Mouse (Mus musculus) intestine, embryonic 15.5 days (tissue): ENCODE measurements around the gene Gm36210. TPM values are rescaled to one million over a fixed set of nuclear protein-coding genes. Genes with fewer than 3 reads are reported as not detected.

Source experiments
- ATAC-seq: fragments of 200-750 bp; cut with Nextera tagmentation; 2 replicates; pipeline ENCODE4 v1.8.0; 2017; ENCODE audit warnings: moderate TSS enrichment, moderate library complexity
- H3K27ac ChIP-seq: fragments of 300-500 bp; sonication (generic); 2 replicates; pipeline ENCODE4 v1.5.1; 2015; ENCODE audit warnings: mild to moderate bottlenecking, inconsistent platforms
- H3K27me3 ChIP-seq: fragments of 300-500 bp; sonication (generic); replicated peaks from 2 replicates; pipeline ENCODE4 v1.6.1; 2015; ENCODE audit warnings: inconsistent platforms
- H3K36me3 ChIP-seq: fragments of 300-500 bp; sonication (generic); 2 replicates; pipeline ENCODE4 v1.6.1; 2015; ENCODE audit warnings: inconsistent platforms
- H3K4me1 ChIP-seq: fragments of 300-500 bp; sonication (generic); replicated peaks from 2 replicates; pipeline ENCODE4 v1.6.1; 2015; ENCODE audit warnings: inconsistent platforms
- H3K4me2 ChIP-seq: fragments of 300-500 bp; sonication (generic); replicated peaks from 2 replicates; pipeline ENCODE4 v1.6.1; 2015; ENCODE audit warnings: mild to moderate bottlenecking, inconsistent platforms
- H3K4me3 ChIP-seq: fragments of 300-500 bp; sonication (generic); replicated peaks from 2 replicates; pipeline ENCODE4 v1.5.1; 2015; ENCODE audit warnings: inconsistent platforms
- H3K9ac ChIP-seq: fragments of 300-500 bp; sonication (generic); 2 replicates; pipeline ENCODE4 v1.6.1; 2015; ENCODE audit warnings: inconsistent platforms
- H3K9me3 ChIP-seq: fragments of 300-500 bp; sonication (generic); 2 replicates; pipeline ENCODE4 v1.6.1; 2016; ENCODE audit warnings: inconsistent platforms
- WGBS: fragments of 180-500 bp; shearing (Covaris S2); methylation state at CpG from one replicate; pipeline ENCODE4 v1.1.7; 2015; 5-methylcytosine and 5-hydroxymethylcytosine counted together
- polyA plus RNA-seq: library from polyadenylated mRNA; unstranded; fragments of >200 nt; fragmentation: Nextera tagmentation; extraction: Ambion mirVana; gene quantifications from 2 replicates; pipeline ENCODE4 v1.2.1, GENCODE M21; 2015

The Gm36210 gene
- polyA plus RNA-seq, 1 experiment from 2014 or later, result not detected

DNA sequence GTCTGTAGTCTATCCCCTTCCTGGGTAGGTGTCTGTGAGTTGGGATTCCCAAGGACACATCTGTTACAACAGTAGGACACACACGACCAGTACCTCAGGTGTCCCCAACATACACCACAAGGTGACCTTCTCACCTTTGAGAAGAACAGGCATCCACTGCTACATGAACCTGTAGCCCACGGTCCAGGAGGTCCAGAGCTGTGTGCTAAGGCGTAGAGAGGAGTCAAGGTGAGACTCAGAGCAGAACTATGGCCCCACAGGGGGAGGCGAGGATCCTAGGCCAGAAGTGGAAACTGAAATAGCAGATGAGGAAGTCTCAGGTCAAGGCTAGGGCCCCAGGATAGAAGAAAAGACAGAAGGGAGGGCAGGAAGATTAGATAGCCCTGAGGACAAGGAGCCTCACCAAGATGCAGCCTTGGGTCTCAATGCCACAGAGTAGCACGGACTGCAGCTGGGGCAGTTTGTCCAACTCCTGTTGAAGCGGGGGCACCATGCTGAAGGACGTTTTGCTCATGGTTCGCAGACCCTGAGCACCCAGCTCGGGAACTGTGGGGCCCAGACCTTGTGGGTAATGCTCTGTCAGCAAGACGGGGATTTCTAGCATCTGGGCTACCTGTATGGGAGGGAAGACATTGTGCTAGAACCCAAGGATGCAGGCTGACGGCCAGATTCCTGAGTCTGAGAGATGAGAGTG is 55.5 kb downstream of the Gm36210 start:
- no peaks in the 10 kb centered on the region for H3K9me3 ChIP-seq
- no peaks in the 10 kb centered on the region for H3K4me1 ChIP-seq
- no peaks in the 10 kb centered on the region; the same call in 1 of the 2 replicates for H3K27me3 ChIP-seq
- H3K4me3 ChIP-seq, result no peak overlapping the region
- H3K27ac ChIP-seq, result no peak overlapping the region
- H3K36me3 ChIP-seq, result no peaks in the 10 kb centered on the region
- no peak for ATAC-seq
- no peak overlapping the region for H3K9ac ChIP-seq
- H3K4me2 ChIP-seq, result no peak overlapping the region
- WGBS, result 74% methylated on average over 11 of the region's 11 CpGs

DNA sequence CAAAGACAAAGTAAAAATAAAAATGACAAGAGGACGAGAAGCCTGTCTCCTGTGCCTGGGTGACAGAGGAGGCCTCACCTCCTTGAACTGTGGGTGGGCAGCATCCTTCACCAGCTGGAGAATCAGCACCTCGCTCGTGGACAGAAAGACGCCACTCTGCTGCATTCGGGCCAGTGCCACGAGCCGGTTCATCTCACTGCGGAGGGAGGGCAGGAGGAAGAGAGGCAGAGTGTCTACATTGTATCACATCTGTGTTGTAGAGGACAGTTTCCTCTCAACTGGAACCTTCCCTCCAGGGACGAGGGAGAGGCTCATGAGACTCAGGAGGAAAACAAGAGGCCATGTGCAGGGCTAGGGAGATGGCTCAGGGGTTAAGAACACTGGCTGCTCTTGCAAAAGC is 56.9 kb downstream of the Gm36210 start:
- peaks cover 10% of the 10 kb centered on the region for H3K27me3 ChIP-seq
- no peak for ATAC-seq

More for the DNA sequence above, 56.9 kb downstream of the Gm36210 start:
- H3K27ac ChIP-seq, result no peak overlapping the region
- peaks cover 6% of the 10 kb centered on the region for H3K4me1 ChIP-seq
- H3K9me3 ChIP-seq, result no peaks in the 10 kb centered on the region
- H3K4me2 ChIP-seq, result no peak overlapping the region
- no peak overlapping the region for H3K4me3 ChIP-seq
- H3K9ac ChIP-seq, result no peak overlapping the region
- WGBS, result 50% methylated on average over 9 of the region's 9 CpGs
- H3K36me3 ChIP-seq, result no peaks in the 10 kb centered on the region

Other genes starting within 250 kb of the Gm36210 start
- gene Ppp6r1, start 247.5 kb downstream of the Gm36210 start, polyA plus RNA-seq, result 8.1 and 9.0 TPM in 2 replicates
- gene Hspbp1, start 221.4 kb downstream of the Gm36210 start, polyA plus RNA-seq, result 92.4 and 98.2 TPM in 2 replicates
- gene Brsk1, start 215.9 kb downstream of the Gm36210 start, polyA plus RNA-seq, result 0.63 and 1.1 TPM in 2 replicates
- gene Tmem150b, start 181.3 kb downstream of the Gm36210 start, polyA plus RNA-seq, result 2.2 and 3.6 TPM in 2 replicates
- gene Kmt5c, start 166.4 kb downstream of the Gm36210 start, polyA plus RNA-seq, result 63.7 and 66.8 TPM in 2 replicates
- 45.5 and 53.0 TPM in 2 replicates for gene Cox6b2, start 153.4 kb downstream of the Gm36210 start, polyA plus RNA-seq
- not detected in 2 replicates for gene Fam71e2, start 135.2 kb downstream of the Gm36210 start, polyA plus RNA-seq
- 0.14 and 0.24 TPM in 2 replicates for gene Il11, start 123.7 kb downstream of the Gm36210 start, polyA plus RNA-seq
- gene Tmem190, start 123.6 kb downstream of the Gm36210 start, polyA plus RNA-seq, result 1.1 and 1.8 TPM in 2 replicates
- gene Tmem238, start 116.9 kb downstream of the Gm36210 start, polyA plus RNA-seq, result 40.4 and 40.6 TPM in 2 replicates
- gene Rpl28, start 113.6 kb downstream of the Gm36210 start, polyA plus RNA-seq, result 328 and 339 TPM in 2 replicates
- gene Ube2s, start 93.9 kb downstream of the Gm36210 start, polyA plus RNA-seq, result 303 and 321 TPM in 2 replicates
- gene Shisa7, start 61.8 kb downstream of the Gm36210 start, polyA plus RNA-seq, result 0.21 and 0.27 TPM in 2 replicates
- gene Isoc2b, start 36.3 kb downstream of the Gm36210 start, polyA plus RNA-seq, result 9.7 and 15.5 TPM in 2 replicates
- 0.68 and 1.0 TPM in 2 replicates for gene Isoc2a, start 29.4 kb downstream of the Gm36210 start, polyA plus RNA-seq
- 2.9 and 3.4 TPM in 2 replicates for gene Zfp628, start 8.7 kb upstream of the Gm36210 start, polyA plus RNA-seq
- gene Nat14, start 15.5 kb upstream of the Gm36210 start, polyA plus RNA-seq, result 3.0 and 3.5 TPM in 2 replicates
- 2.7 and 3.5 TPM in 2 replicates for gene Ssc5d, start 19.3 kb upstream of the Gm36210 start, polyA plus RNA-seq
- 0.23 and 0.39 TPM in 2 replicates for gene Sbk2, start 57.9 kb upstream of the Gm36210 start, polyA plus RNA-seq
- not detected in 2 replicates for gene Sbk3, start 64.7 kb upstream of the Gm36210 start, polyA plus RNA-seq
- gene Zfp579, start 89.6 kb upstream of the Gm36210 start, polyA plus RNA-seq, result 22.2 and 24.6 TPM in 2 replicates
- gene Zfp524, start 107.9 kb upstream of the Gm36210 start, polyA plus RNA-seq, result 20.2 and 21.4 TPM in 2 replicates
- 37.0 and 38.5 TPM in 2 replicates for gene Fiz1, start 108.2 kb upstream of the Gm36210 start, polyA plus RNA-seq
- 1.6 TPM in 2 replicates for gene Gm44973, start 109.0 kb upstream of the Gm36210 start, polyA plus RNA-seq
- 5.5 and 5.6 TPM in 2 replicates for gene Zfp865, start 113.9 kb upstream of the Gm36210 start, polyA plus RNA-seq
- 13.4 TPM in 2 replicates for gene Ccdc106, start 114.0 kb upstream of the Gm36210 start, polyA plus RNA-seq
- not detected in 2 replicates for gene 4632433K11Rik, start 127.6 kb upstream of the Gm36210 start, polyA plus RNA-seq
- 6.0 and 6.5 TPM in 2 replicates for gene Zfp784, start 131.9 kb upstream of the Gm36210 start, polyA plus RNA-seq
- 22.2 and 25.0 TPM in 2 replicates for gene Zfp580, start 145.0 kb upstream of the Gm36210 start, polyA plus RNA-seq
- gene U2af2, start 155.6 kb upstream of the Gm36210 start, polyA plus RNA-seq, result 126 and 130 TPM in 2 replicates
- 62.4 and 66.5 TPM in 2 replicates for gene Epn1, start 173.7 kb upstream of the Gm36210 start, polyA plus RNA-seq
- not detected in 2 replicates for gene Rfpl4, start 210.4 kb upstream of the Gm36210 start, polyA plus RNA-seq
- 0.31 and 0.56 TPM in 2 replicates for gene Rasl2-9, start 219.4 kb upstream of the Gm36210 start, polyA plus RNA-seq
- not detected in 2 replicates for gene Vmn1r55, start 243.2 kb upstream of the Gm36210 start, polyA plus RNA-seq